Mouse (Mus musculus) ovary, postnatal 36 days (tissue): ENCODE measurements around the gene Otoa.
A peak's percentile ranks its signal among the peaks of the same experiment; 100 is the strongest.

Source experiments
- DNase-seq: peaks from one replicate; pipeline ENCODE4 v3.0.0; 2022; ENCODE audit warnings: low spot score, mixed read lengths

Gene Otoa

GRCm38 (mm10) chr7:121081350-121081749 is at the start of gene Otoa:
Otoa (plus strand) TSS chr7:121081650.
- DNase-seq: no peak

GRCm38 (mm10) chr7:121033856-121034652 is 47.4 kb upstream of the Otoa start, which contains the start of gene Mettl9:
Mettl9 (plus strand) TSS chr7:121034445.
- DNase-seq: peak; percentile 94

- DNase-seq: no peak
These were observed 46.7 kb upstream of the Otoa start for GRCm38 (mm10) chr7:121034701-121035141.

GRCm38 (mm10) chr7:121035161-121035721 is 46.2 kb upstream of the Otoa start:
- DNase-seq: no peak

- no peak for DNase-seq
These were observed 40.9 kb upstream of the Otoa start for GRCm38 (mm10) chr7:121040595-121040994.

- no peak for DNase-seq
These were observed 39.5 kb upstream of the Otoa start for GRCm38 (mm10) chr7:121041989-121042388.

- DNase-seq: no peak
These were observed 38.4 kb upstream of the Otoa start for GRCm38 (mm10) chr7:121043004-121043403.

- DNase-seq: no peak
These were observed 37.9 kb upstream of the Otoa start for GRCm38 (mm10) chr7:121043510-121043909.

GRCm38 (mm10) chr7:121044251-121044650 is 37.2 kb upstream of the Otoa start:
- no peak for DNase-seq

GRCm38 (mm10) chr7:121045671-121046453 is 35.6 kb upstream of the Otoa start:
- DNase-seq: no peak

- DNase-seq: no peak
These were observed 33.8 kb upstream of the Otoa start for GRCm38 (mm10) chr7:121047624-121048023.

GRCm38 (mm10) chr7:121053071-121053470 is 28.4 kb upstream of the Otoa start:
- DNase-seq: no peak

- no peak for DNase-seq
These were observed 21.8 kb upstream of the Otoa start for GRCm38 (mm10) chr7:121059477-121060218.

GRCm38 (mm10) chr7:121064309-121064708 is 17.1 kb upstream of the Otoa start:
- DNase-seq: no peak

- DNase-seq: no peak
These were observed 10.2 kb upstream of the Otoa start for GRCm38 (mm10) chr7:121071276-121071675.

GRCm38 (mm10) chr7:121072506-121072905 is 8.9 kb upstream of the Otoa start:
- no peak for DNase-seq

GRCm38 (mm10) chr7:121074281-121074680 is 7.2 kb upstream of the Otoa start, which contains the start of gene Igsf6:
Igsf6 (minus strand) TSS chr7:121074572.
- DNase-seq: peak; percentile 24

- no peak for DNase-seq
These were observed 6.5 kb upstream of the Otoa start for GRCm38 (mm10) chr7:121074801-121075400.

- no peak for DNase-seq
These were observed 6.0 kb upstream of the Otoa start for GRCm38 (mm10) chr7:121075416-121075815.

- DNase-seq: no peak
These were observed 4.1 kb upstream of the Otoa start for GRCm38 (mm10) chr7:121077311-121077710.

GRCm38 (mm10) chr7:121077829-121078228 is 3.6 kb upstream of the Otoa start:
- peak; percentile 9 for DNase-seq
